ENCODE assay signal across 8 mouse cellular contexts in genomic region chr1:91054815-91055214, GRCm38 (mm10). TPM values are rescaled to one million over a fixed set of nuclear protein-coding genes. Genes with fewer than 3 reads are reported as not detected.
DNase-seq lines count a peak whose midpoint lies in the region; ATAC-seq and TF ChIP-seq lines count a peak whose summit lies in the region.

No protein-coding gene starts in this region.

- TF ChIP-seq CTCF in layer of hippocampus, adult 2 months (conservative IDR thresholded peaks at IDR 0.05) = no peak
- TF ChIP-seq CTCF in small intestine, adult 2 months (IDR thresholded peaks at IDR 0.05; ENCODE audit: extremely low read depth, insufficient read length, insufficient replicate concordance, low read depth, low read length) = no peak

- peaks cover 72% of the 10 kb centered on the region for H3K4me1 ChIP-seq in embryonic facial prominence, embryonic 10.5 days
- H3K4me1 ChIP-seq in limb, embryonic 14.5 days (ENCODE audit: control insufficient read depth, insufficient read depth, low read length) = peaks cover 19% of the 10 kb centered on the region
- H3K4me1 ChIP-seq in small intestine, adult 2 months (ENCODE audit: control insufficient read depth, insufficient read depth, insufficient read length, low read length) = peaks cover 30% of the 10 kb centered on the region

- 70% methylated on average over 3 of the region's 3 CpGs for WGBS in embryonic facial prominence, embryonic 10.5 days
- 74% methylated on average over 3 of the region's 3 CpGs for WGBS in limb, embryonic 14.5 days
- 45% methylated on average over 3 of the region's 3 CpGs for WGBS in small intestine, adult 2 months

- TF ChIP-seq POLR2A in limb, embryonic 14.5 days (IDR thresholded peaks at IDR 0.05; ENCODE audit: borderline replicate concordance, extremely low read depth, insufficient read depth, insufficient read length) = no peak
- 0 out of 2 replicates have a peak, but pooled peaks have one; percentile 33 for TF ChIP-seq POLR2A in small intestine, adult 2 months (IDR thresholded peaks at IDR 0.05; ENCODE audit: low read depth, low read length)

- no peak overlapping the region for H3K4me3 ChIP-seq in layer of hippocampus, adult 2 months
- H3K4me3 ChIP-seq in embryonic facial prominence, embryonic 10.5 days = peak overlapping the region; percentile 73; the same call in 1 of the 2 replicates
- no peak overlapping the region for H3K4me3 ChIP-seq in limb, embryonic 14.5 days (replicated peaks; ENCODE audit: low read length)
- peak overlapping the region; percentile 55 for H3K4me3 ChIP-seq in small intestine, adult 2 months (ENCODE audit: low read depth, low read length)

- no peak overlapping the region for H3K9ac ChIP-seq in limb, embryonic 14.5 days (ENCODE audit: low read depth, low read length, severe bottlenecking)

- no peak for DNase-seq in layer of hippocampus, adult 2 months (ENCODE audit: low spot score in 2 of 2)
- no peak for DNase-seq in layer of hippocampus, postnatal 14 days (ENCODE audit: low spot score in 2 of 2)
- no peak for DNase-seq in embryonic facial prominence, embryonic 10.5 days (ENCODE audit: low spot score)
- DNase-seq in limb, embryonic 14.5 days (ENCODE audit: low spot score) = no peak
- no peak for DNase-seq in frontal cortex, adult 2 months (ENCODE audit: extremely low spot score in 1 of 2, low spot score in 1 of 2)
- no peak for DNase-seq in left cerebral cortex, adult 8-10 months (ENCODE audit: low spot score in 2 of 2)
- DNase-seq in cerebellum, adult 18-20 months = no peak

- H3K9me3 ChIP-seq in embryonic facial prominence, embryonic 10.5 days = no peaks in the 10 kb centered on the region
- no peaks in the 10 kb centered on the region for H3K9me3 ChIP-seq in limb, embryonic 14.5 days (ENCODE audit: control insufficient read depth, low read length)

- H3K4me2 ChIP-seq in limb, embryonic 14.5 days (replicated peaks; ENCODE audit: low read depth, low read length, severe bottlenecking) = peak overlapping the region; percentile 15; the same call in 1 of the 2 replicates

- no peaks in the 10 kb centered on the region for H3K36me3 ChIP-seq in embryonic facial prominence, embryonic 10.5 days (replicated peaks)
- no peaks in the 10 kb centered on the region for H3K36me3 ChIP-seq in limb, embryonic 14.5 days (ENCODE audit: control insufficient read depth, insufficient read depth, low read length)
- H3K36me3 ChIP-seq in small intestine, adult 2 months (ENCODE audit: control insufficient read depth, insufficient read depth, low read length) = no peaks in the 10 kb centered on the region

- peaks cover 18% of the 10 kb centered on the region for H3K27me3 ChIP-seq in embryonic facial prominence, embryonic 10.5 days (replicated peaks; ENCODE audit: low read depth, poor library complexity, severe bottlenecking)
- H3K27me3 ChIP-seq in limb, embryonic 14.5 days (ENCODE audit: control insufficient read depth, insufficient read depth, low read length) = no peaks in the 10 kb centered on the region
- H3K27me3 ChIP-seq in small intestine, adult 2 months (ENCODE audit: control insufficient read depth, insufficient read depth, low read length) = no peaks in the 10 kb centered on the region

- peak overlapping the region; percentile 52 for H3K27ac ChIP-seq in layer of hippocampus, adult 2 months
- H3K27ac ChIP-seq in embryonic facial prominence, embryonic 10.5 days (replicated peaks) = peak overlapping the region; percentile 48
- H3K27ac ChIP-seq in limb, embryonic 14.5 days (replicated peaks; ENCODE audit: low read depth, low read length) = 0 out of 2 replicates have a peak overlapping the region, but pooled peaks have one; percentile 26
- H3K27ac ChIP-seq in small intestine, adult 2 months (ENCODE audit: insufficient read depth, low read depth, low read length) = peak overlapping the region; percentile 94

- ATAC-seq in limb, embryonic 14.5 days (ENCODE audit: low FRiP score, low read depth) = no peak

RNA-seq across cellular contexts. Expression of gene Lrrfip1, which starts 56.3 kb away (rescaled TPM):
- 10 to 100 TPM; 77.6 to 82.3 TPM for total RNA-seq in layer of hippocampus, adult 2 months (2021)
- total RNA-seq in layer of hippocampus, postnatal 14 days (2021) = 10 to 100 TPM; 73.0 to 82.7 TPM
- polyA plus RNA-seq in embryonic facial prominence, embryonic 10.5 days (2016; fragmentation: Nextera tagmentation; extraction: Ambion mirVana) = 22.5 and 25.7 TPM in 2 replicates
- polyA plus RNA-seq in limb, embryonic 14.5 days (2012; rRNA removed) = 27.6 and 41.6 TPM in 2 replicates
- 41.6 and 44.3 TPM in 2 replicates for polyA plus RNA-seq in limb, embryonic 14.5 days (2014; fragmentation: Nextera tagmentation; extraction: Ambion mirVana)
- 6.3 and 9.5 TPM in 2 replicates for polyA plus RNA-seq in small intestine, adult 2 months (2012; rRNA removed)
- 76.0 and 85.8 TPM in 2 replicates for polyA plus RNA-seq in frontal cortex, adult 2 months (2012; rRNA removed)
- 10 to 100 TPM; 56.4 to 65.5 (median 60.6) TPM for total RNA-seq in left cerebral cortex, adult 8-10 months (2022)

Comparison
In these comparisons a context has a peak if more than half of its experiments do, and no peak if none do; other contexts are left out.
1. H3K27ac ChIP-seq: peak in every context shown above with its lines; median percentile 94 in small intestine, adult 2 months; 52 in layer of hippocampus, adult 2 months; 48 in embryonic facial prominence, embryonic 10.5 days; 26 in limb, embryonic 14.5 days.
2. H3K4me3 ChIP-seq: peak in embryonic facial prominence, embryonic 10.5 days (single experiment) and small intestine, adult 2 months (single experiment); none in layer of hippocampus, adult 2 months (single experiment) and limb, embryonic 14.5 days (single experiment).